Mouse (Mus musculus): ENCODE data around the gene Rnf149. TPM values are rescaled to one million over a fixed set of nuclear protein-coding genes. Genes with fewer than 3 reads are reported as not detected.

The Rnf149 gene
- polyA plus RNA-seq, 1 experiment = 15.5 TPM

DNA sequence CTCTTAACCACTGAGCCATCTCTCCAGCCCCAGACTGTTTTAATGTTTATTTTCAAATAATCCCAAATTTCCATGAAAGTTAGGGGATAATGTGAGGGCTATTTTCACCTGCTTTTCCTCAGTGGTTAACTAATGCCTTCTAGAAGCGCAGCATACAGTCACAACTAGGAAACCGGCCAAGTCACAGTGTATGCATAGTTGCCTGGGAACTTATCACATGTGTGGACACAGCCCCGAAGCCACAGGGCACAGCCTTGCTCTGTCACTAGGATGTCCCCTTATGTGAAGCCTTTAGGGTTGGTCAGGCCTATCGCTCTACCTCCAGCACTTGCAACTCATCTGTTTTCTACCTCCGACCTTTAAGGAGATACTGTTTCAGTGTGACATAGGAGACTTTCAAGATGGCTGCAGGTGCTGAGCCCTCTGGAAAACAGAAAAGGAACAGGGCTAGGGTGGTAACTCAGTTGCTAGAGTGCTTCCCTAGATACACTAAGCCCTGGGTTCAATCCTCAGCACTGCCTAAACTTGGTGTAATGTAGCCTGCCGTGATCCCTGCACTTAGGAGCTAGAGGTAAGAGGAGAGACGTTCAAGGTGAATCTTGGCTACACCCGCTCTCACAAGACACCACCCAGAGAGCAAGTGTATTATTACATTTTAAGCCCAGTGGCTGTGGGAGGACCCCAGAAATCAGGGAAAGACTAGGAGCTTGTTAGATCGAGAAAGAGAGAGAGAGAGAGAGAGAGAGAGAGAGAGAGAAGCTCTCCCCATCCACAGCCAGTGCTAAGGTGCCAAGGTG lies 50.6 kb downstream of the Rnf149 start:
- Histone ChIP-seq H3K4me3 (ENCODE audit: extremely low read depth, insufficient read depth, insufficient read length) (no peak overlapping the region), H3K4me1 (ENCODE audit: control insufficient read depth, insufficient read depth, insufficient read length) (0 out of 2 replicates have a peak, but pooled peaks cover 3% of the 10 kb centered on the region), H3K27me3 (ENCODE audit: control insufficient read depth, insufficient read depth, low read length) (no peaks in the 10 kb centered on the region; the same call in 1 of the 2 replicates), H3K27ac (ENCODE audit: insufficient read depth, low read length) (no peak overlapping the region), H3K36me3 (ENCODE audit: control insufficient read depth, insufficient read depth, low read length) (no peaks in the 10 kb centered on the region)
- DNase-seq (ENCODE audit: low read depth in 1 of 2, low spot score in 2 of 2) = no peak
- TF ChIP-seq CTCF (IDR thresholded peaks at IDR 0.05; ENCODE audit: extremely low read depth, insufficient read depth, insufficient read length, insufficient replicate concordance) (no peak), POLR2A (IDR thresholded peaks at IDR 0.05; ENCODE audit: low read depth, low read length) (no peak)
- 75% methylated on average over 9 of the region's 9 CpGs for WGBS

DNA sequence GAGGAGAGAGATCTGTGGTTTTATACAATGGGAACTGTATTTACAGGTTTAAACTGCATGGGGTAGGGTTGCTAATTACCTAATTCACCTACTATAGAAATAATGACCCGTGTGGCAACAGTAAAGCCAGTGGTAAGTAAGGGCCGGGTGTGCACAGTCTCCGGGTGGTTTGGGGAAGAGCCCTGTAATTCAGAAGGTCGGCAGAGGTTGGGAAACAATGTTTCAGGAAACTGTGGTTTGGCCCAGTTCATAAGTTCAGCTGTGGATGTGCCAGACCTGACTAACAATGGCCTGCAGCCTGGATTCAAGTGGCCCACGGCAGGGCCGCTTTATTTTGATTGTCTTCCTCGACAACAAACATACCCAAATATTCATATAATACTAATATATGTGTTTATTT lies 51.4 kb downstream of the Rnf149 start:
- DNase-seq (ENCODE audit: low read depth in 1 of 2, low spot score in 2 of 2) = no peak
- Histone ChIP-seq H3K27me3 (ENCODE audit: control insufficient read depth, insufficient read depth, low read length) (no peaks in the 10 kb centered on the region; the same call in 1 of the 2 replicates), H3K27ac (ENCODE audit: insufficient read depth, low read length) (no peak overlapping the region), H3K4me3 (ENCODE audit: extremely low read depth, insufficient read depth, insufficient read length) (no peak overlapping the region), H3K4me1 (ENCODE audit: control insufficient read depth, insufficient read depth, insufficient read length) (0 out of 2 replicates have a peak, but pooled peaks cover 3% of the 10 kb centered on the region), H3K36me3 (ENCODE audit: control insufficient read depth, insufficient read depth, low read length) (no peaks in the 10 kb centered on the region)
- WGBS = 15% methylated on average over 7 of the region's 7 CpGs
- TF ChIP-seq POLR2A (IDR thresholded peaks at IDR 0.05; ENCODE audit: low read depth, low read length) = no peak
- TF ChIP-seq CTCF (IDR thresholded peaks at IDR 0.05; ENCODE audit: extremely low read depth, insufficient read depth, insufficient read length, insufficient replicate concordance) = no peak

DNA sequence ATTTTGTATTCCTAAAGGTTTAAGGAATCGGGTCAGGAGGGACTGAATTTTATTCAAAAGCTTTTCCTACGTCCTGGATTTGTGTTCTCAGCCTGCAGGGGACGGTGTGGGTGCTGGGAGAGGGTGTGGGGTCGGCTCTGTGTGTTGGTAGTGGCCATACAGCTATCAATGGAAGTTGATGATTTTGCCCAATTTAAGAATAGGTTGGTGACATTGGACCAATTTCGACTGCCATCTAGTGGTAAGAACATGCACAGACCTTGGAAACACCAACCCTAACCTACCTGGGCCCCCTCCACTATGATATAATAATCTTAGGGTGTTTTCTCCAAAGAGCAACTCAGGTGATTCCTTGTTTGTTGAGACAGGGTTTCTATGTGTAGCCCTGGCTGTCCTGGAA lies 54.7 kb downstream of the Rnf149 start:
- TF ChIP-seq CTCF (IDR thresholded peaks at IDR 0.05; ENCODE audit: extremely low read depth, insufficient read depth, insufficient read length, insufficient replicate concordance) = no peak
- no peak for TF ChIP-seq POLR2A (IDR thresholded peaks at IDR 0.05; ENCODE audit: low read depth, low read length)
- 23% methylated on average over 5 of the region's 5 CpGs for WGBS
- 0 out of 2 replicates have a peak, but pooled peaks cover 3% of the 10 kb centered on the region for H3K4me1 ChIP-seq (ENCODE audit: control insufficient read depth, insufficient read depth, insufficient read length)
- H3K4me3 ChIP-seq (ENCODE audit: extremely low read depth, insufficient read depth, insufficient read length) = no peak overlapping the region
- H3K27me3 ChIP-seq (ENCODE audit: control insufficient read depth, insufficient read depth, low read length) = no peaks in the 10 kb centered on the region; the same call in 1 of the 2 replicates
- no peaks in the 10 kb centered on the region for H3K36me3 ChIP-seq (ENCODE audit: control insufficient read depth, insufficient read depth, low read length)
- no peak for DNase-seq (ENCODE audit: low read depth in 1 of 2, low spot score in 2 of 2)
- no peak overlapping the region for H3K27ac ChIP-seq (ENCODE audit: insufficient read depth, low read length)

DNA sequence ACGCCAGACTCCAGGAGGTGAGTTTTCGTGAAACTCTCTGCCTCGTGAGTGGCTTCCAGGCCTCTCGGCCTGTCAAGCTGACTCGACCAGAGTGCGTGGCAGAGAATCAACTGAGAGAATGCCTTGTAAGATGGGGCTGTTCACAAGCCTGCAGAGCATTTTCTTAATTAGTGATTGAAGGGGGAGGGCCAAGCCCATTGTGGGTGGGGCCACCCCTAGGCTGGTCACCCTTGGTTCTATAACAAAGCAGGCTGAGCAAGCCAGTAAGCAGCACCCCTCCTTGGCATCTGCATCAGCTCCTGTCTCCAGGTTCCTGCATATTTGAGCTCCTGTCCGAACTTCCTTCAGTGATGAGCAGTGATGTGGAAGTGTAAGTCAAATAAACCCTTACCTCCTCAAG lies 55.9 kb downstream of the Rnf149 start:
- Histone ChIP-seq H3K4me1 (ENCODE audit: control insufficient read depth, insufficient read depth, insufficient read length) (no peaks in the 10 kb centered on the region), H3K4me3 (ENCODE audit: extremely low read depth, insufficient read depth, insufficient read length) (no peak overlapping the region), H3K36me3 (ENCODE audit: control insufficient read depth, insufficient read depth, low read length) (no peaks in the 10 kb centered on the region), H3K27ac (ENCODE audit: insufficient read depth, low read length) (no peak overlapping the region), H3K27me3 (ENCODE audit: control insufficient read depth, insufficient read depth, low read length) (no peaks in the 10 kb centered on the region; the same call in 1 of the 2 replicates)
- TF ChIP-seq CTCF (IDR thresholded peaks at IDR 0.05; ENCODE audit: extremely low read depth, insufficient read depth, insufficient read length, insufficient replicate concordance) (no peak), POLR2A (IDR thresholded peaks at IDR 0.05; ENCODE audit: low read depth, low read length) (no peak)
- no peak for DNase-seq (ENCODE audit: low read depth in 1 of 2, low spot score in 2 of 2)
- WGBS = 91% methylated on average over 7 of the region's 7 CpGs

DNA sequence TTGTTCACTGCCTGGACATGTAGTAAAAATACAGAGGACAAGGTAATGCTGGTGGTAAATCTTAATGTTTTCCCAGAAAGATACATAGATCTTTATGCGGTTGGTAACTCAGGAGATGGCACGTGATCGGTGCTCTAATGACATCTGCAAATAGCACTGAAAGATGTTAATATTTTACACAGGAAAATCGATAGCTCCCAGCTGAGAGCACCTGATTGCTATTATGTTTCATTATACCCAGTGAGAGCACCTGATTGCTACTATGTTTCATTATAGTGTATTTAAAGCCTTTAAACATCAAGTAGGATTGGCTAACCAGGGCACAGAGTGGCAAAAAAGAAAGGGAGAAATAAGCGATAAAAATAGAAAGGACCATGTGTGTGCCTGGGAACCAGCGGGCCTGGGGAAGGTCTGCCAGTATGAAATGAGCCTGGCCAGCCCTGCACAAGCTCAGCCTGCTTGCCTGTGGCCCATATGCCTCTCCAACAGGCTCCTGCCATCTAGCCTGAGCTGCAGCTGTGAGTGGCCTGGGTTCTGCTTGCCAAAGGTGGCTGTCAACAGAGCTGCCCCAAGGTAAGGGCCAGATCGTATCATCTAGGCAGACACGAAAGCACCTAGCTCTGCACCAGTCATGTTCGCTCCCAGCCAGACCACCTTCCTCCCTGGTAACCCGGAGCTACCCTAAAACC lies 61.8 kb downstream of the Rnf149 start:
- H3K4me3 ChIP-seq (ENCODE audit: extremely low read depth, insufficient read depth, insufficient read length) = no peak overlapping the region
- no peak overlapping the region for H3K27ac ChIP-seq (ENCODE audit: insufficient read depth, low read length)
- H3K27me3 ChIP-seq (ENCODE audit: control insufficient read depth, insufficient read depth, low read length) = no peaks in the 10 kb centered on the region
- TF ChIP-seq CTCF (IDR thresholded peaks at IDR 0.05; ENCODE audit: extremely low read depth, insufficient read depth, insufficient read length, insufficient replicate concordance) = no peak
- TF ChIP-seq POLR2A (IDR thresholded peaks at IDR 0.05; ENCODE audit: low read depth, low read length) = no peak
- 91% methylated on average over 10 of the region's 10 CpGs for WGBS
- H3K36me3 ChIP-seq (ENCODE audit: control insufficient read depth, insufficient read depth, low read length) = no peaks in the 10 kb centered on the region
- no peaks in the 10 kb centered on the region for H3K4me1 ChIP-seq (ENCODE audit: control insufficient read depth, insufficient read depth, insufficient read length)
- no peak for DNase-seq (ENCODE audit: low read depth in 1 of 2, low spot score in 2 of 2)

DNA sequence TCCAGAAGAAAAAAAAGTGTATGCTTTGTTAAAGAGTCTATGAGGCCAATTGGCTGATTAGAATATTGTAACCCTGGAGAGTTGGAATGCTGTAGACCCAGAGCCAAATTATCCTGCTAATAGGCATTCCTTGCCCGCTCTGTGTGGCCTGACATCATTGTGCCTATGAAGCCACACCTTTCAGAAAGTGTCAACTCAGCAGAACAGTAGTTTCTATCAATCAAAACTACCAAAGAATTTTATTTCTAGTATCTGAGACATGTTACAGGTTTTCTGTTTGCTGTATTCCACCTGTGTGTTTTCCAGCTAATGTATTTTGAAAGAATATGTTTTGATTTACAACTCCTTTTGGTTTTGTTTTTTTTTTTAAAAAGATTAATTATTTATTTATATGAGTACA lies 65.0 kb downstream of the Rnf149 start:
- Histone ChIP-seq H3K36me3 (ENCODE audit: control insufficient read depth, insufficient read depth, low read length) (no peaks in the 10 kb centered on the region), H3K27ac (ENCODE audit: insufficient read depth, low read length) (no peak overlapping the region), H3K4me1 (ENCODE audit: control insufficient read depth, insufficient read depth, insufficient read length) (no peaks in the 10 kb centered on the region), H3K27me3 (ENCODE audit: control insufficient read depth, insufficient read depth, low read length) (no peaks in the 10 kb centered on the region), H3K4me3 (ENCODE audit: extremely low read depth, insufficient read depth, insufficient read length) (no peak overlapping the region)
- 81% methylated on average over 1 of the region's 1 CpGs for WGBS
- no peak for DNase-seq (ENCODE audit: low read depth in 1 of 2, low spot score in 2 of 2)
- no peak for TF ChIP-seq CTCF (IDR thresholded peaks at IDR 0.05; ENCODE audit: extremely low read depth, insufficient read depth, insufficient read length, insufficient replicate concordance)
- TF ChIP-seq POLR2A (IDR thresholded peaks at IDR 0.05; ENCODE audit: low read depth, low read length) = no peak

Data from spleen, adult 2 months (tissue).